Comparison of ENCODE assay signal across 19 mouse cellular contexts in genomic region chr2:114087271-114087670, GRCm38 (mm10). TPM values are rescaled to one million over a fixed set of nuclear protein-coding genes. Genes with fewer than 3 reads are reported as not detected.
DNase-seq lines count a peak whose midpoint lies in the region; ATAC-seq lines count a peak whose summit lies in the region.
"Had no signal": no experiment of that assay in that cellular context is flagged by ENCODE, and none has a peak within 500 bp of the region (broad histone marks: within the 10 kb centered on the region; RNA-seq: fewer than 3 reads in every experiment).

No protein-coding gene starts in this region.

- peak; percentile 64 for ATAC-seq in frontal cortex, adult (ENCODE audit: low TSS enrichment)
- ATAC-seq: CD4-positive, CD25-positive, alpha-beta regulatory T cell, adult 4 months; forebrain, embryonic 16.5 days had no signal

- no peak for DNase-seq in frontal cortex, postnatal 10 days (ENCODE audit: low spot score in 2 of 2)
- peak; percentile 15 for DNase-seq in layer of hippocampus, adult 9-11 months
- DNase-seq in layer of hippocampus, adult 11-12 months (ENCODE audit: low spot score) = no peak
- peak; percentile 16 for DNase-seq in adrenal gland, postnatal 10 days
- peak; percentile 36 for DNase-seq in skeletal muscle tissue, adult 2 months (ENCODE audit: low read depth, low spot score)
- no peak for DNase-seq in urinary bladder, adult 2 months (ENCODE audit: low spot score)
- DNase-seq in heart, postnatal 36 days = no peak
- DNase-seq: cerebellum, adult 11 months; heart, postnatal 10 days; lung, embryonic 14.5 days; midbrain, embryonic 14.5 days; spleen, adult 18-20 months; thymus, postnatal 4 days had no signal

- intact Hi-C loops in heart, postnatal 36 days (cut with DNase I) = no loop called here

RNA-seq across cellular contexts. Expression of gene Actc1, which starts 33.9 kb away (rescaled TPM):
- 10 to 100 TPM in 1 of 2 experiments, 1 to 10 TPM in 1; 8.2 to 14.9 TPM for total RNA-seq in adrenal gland, postnatal 10 days (2021)
- polyA plus RNA-seq in urinary bladder, adult 2 months (2012; rRNA removed) = 376 and 425 TPM in 2 replicates
- total RNA-seq in heart, postnatal 36 days (2021) = over 10,000 TPM; 11,974 to 14,041 TPM
- total RNA-seq: common myeloid progenitor, adult 5-6 weeks; layer of hippocampus, adult 18-20 months; left cerebral cortex, postnatal 14 days had no signal
- polyA plus RNA-seq: CD4-positive, CD25-positive, alpha-beta regulatory T cell, adult 4 months had no signal

Comparison
In these comparisons a context has a peak if more than half of its experiments do, and no peak if none do; other contexts are left out.
1. DNase-seq: peak in layer of hippocampus, adult 9-11 months (single experiment), adrenal gland, postnatal 10 days (single experiment) and skeletal muscle tissue, adult 2 months (single experiment); none in frontal cortex, postnatal 10 days (0 of 2), layer of hippocampus, adult 11-12 months (single experiment), urinary bladder, adult 2 months (single experiment) and heart, postnatal 36 days (0 of 2).
2. RNA of gene Actc1, which starts 33.9 kb away (total RNA-seq): 11,974 to 14,041 TPM in heart, postnatal 36 days; 8.2 to 14.9 TPM in adrenal gland, postnatal 10 days; every median in the first group is over 100 times any median in the second.